Mouse (Mus musculus): ENCODE data around the gene Cd9. TPM values are rescaled to one million over a fixed set of nuclear protein-coding genes. Genes with fewer than 3 reads are reported as not detected.

Cd9 gene
- polyA plus RNA-seq, 1 experiment from 2014 or later: 243 TPM

DNA sequence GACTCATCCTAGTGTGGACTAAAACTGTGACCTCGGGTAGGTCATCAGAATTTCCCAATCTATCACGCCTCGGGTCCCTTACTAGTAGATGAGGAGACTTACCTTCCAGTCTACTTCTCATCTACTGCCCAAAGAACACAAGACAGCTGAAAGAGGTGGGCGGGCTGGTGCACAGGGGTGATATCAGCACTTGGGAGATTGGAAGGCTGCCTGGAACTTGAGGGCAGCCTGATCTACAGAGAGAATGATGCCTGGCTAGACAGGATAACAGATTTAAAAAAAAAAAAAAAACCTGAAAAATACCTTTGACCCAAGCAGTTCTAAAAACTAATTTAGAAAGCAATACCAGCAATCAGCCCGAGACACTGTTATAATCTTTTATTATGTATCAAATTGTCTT lies 34.7 kb downstream of the Cd9 start:
- Histone ChIP-seq H3K9ac (replicated peaks) (no peak overlapping the region), H3K27ac (ENCODE audit: low read depth) (no peak overlapping the region), H3K27me3 (ENCODE audit: insufficient read depth, low read length) (no peaks in the 10 kb centered on the region), H3K4me3 (ENCODE audit: low read depth, low read length) (no peak overlapping the region), H3K4me1 (ENCODE audit: insufficient read depth) (peaks cover 6% of the 10 kb centered on the region; the same call in 1 of the 2 replicates), H3K36me3 (replicated peaks; ENCODE audit: insufficient read depth, low read length) (peaks cover 37% of the 10 kb centered on the region), H3K4me2 (ENCODE audit: low read depth, low read length) (no peak overlapping the region), H3K9me3 (ENCODE audit: low read length) (no peaks in the 10 kb centered on the region)
- TF ChIP-seq EP300 (IDR thresholded peaks at IDR 0.05; ENCODE audit: low read depth): peak; percentile 87
- TF ChIP-seq CTCF (IDR thresholded peaks at IDR 0.05; ENCODE audit: low read depth): no peak
- ATAC-seq: peak; percentile 48; the same call in 1 of the 2 replicates
- no peak for DNase-seq
- WGBS (ENCODE audit: insufficient replicate concordance): 62% methylated on average over 5 of the region's 5 CpGs

GRCm38 (mm10) chr6:125455806-125456520 lies 38.6 kb downstream of the Cd9 start:
- no peak for ATAC-seq
- no peak for DNase-seq
- WGBS (ENCODE audit: insufficient replicate concordance): 71% methylated on average over 12 of the region's 12 CpGs
- Histone ChIP-seq H3K36me3 (replicated peaks; ENCODE audit: insufficient read depth, low read length) (peaks cover 13% of the 10 kb centered on the region; the same call in 1 of the 2 replicates), H3K9me3 (ENCODE audit: low read length) (no peaks in the 10 kb centered on the region), H3K4me3 (ENCODE audit: low read depth, low read length) (no peak overlapping the region), H3K4me1 (ENCODE audit: insufficient read depth) (peaks cover 6% of the 10 kb centered on the region; the same call in 1 of the 2 replicates), H3K27ac (ENCODE audit: low read depth) (no peak overlapping the region), H3K4me2 (ENCODE audit: low read depth, low read length) (no peak overlapping the region), H3K9ac (replicated peaks) (no peak overlapping the region), H3K27me3 (ENCODE audit: insufficient read depth, low read length) (no peaks in the 10 kb centered on the region)
- TF ChIP-seq EP300 (IDR thresholded peaks at IDR 0.05; ENCODE audit: low read depth) (no peak), CTCF (IDR thresholded peaks at IDR 0.05; ENCODE audit: low read depth) (no peak)

- Histone ChIP-seq H3K9me3 (ENCODE audit: low read length) (no peaks in the 10 kb centered on the region), H3K27me3 (ENCODE audit: insufficient read depth, low read length) (no peaks in the 10 kb centered on the region), H3K4me1 (ENCODE audit: insufficient read depth) (peaks cover 4% of the 10 kb centered on the region; the same call in 1 of the 2 replicates), H3K9ac (replicated peaks) (no peak overlapping the region), H3K36me3 (replicated peaks; ENCODE audit: insufficient read depth, low read length) (peaks cover 5% of the 10 kb centered on the region; the same call in 1 of the 2 replicates), H3K4me2 (ENCODE audit: low read depth, low read length) (no peak overlapping the region), H3K4me3 (ENCODE audit: low read depth, low read length) (no peak overlapping the region), H3K27ac (ENCODE audit: low read depth) (no peak overlapping the region)
- DNase-seq: no peak
- TF ChIP-seq CTCF (IDR thresholded peaks at IDR 0.05; ENCODE audit: low read depth) (no peak), EP300 (IDR thresholded peaks at IDR 0.05; ENCODE audit: low read depth) (no peak)
- WGBS (ENCODE audit: insufficient replicate concordance): 72% methylated on average over 9 of the region's 9 CpGs
- ATAC-seq: no peak
Measured at GRCm38 (mm10) chr6:125454731-125455130, 39.9 kb downstream of the Cd9 start.

- no peaks in the 10 kb centered on the region for H3K9me3 ChIP-seq (ENCODE audit: low read length)
- H3K36me3 ChIP-seq (replicated peaks; ENCODE audit: insufficient read depth, low read length): 0 out of 2 replicates have a peak, but pooled peaks cover 5% of the 10 kb centered on the region
- H3K4me3 ChIP-seq (ENCODE audit: low read depth, low read length): no peak overlapping the region
- WGBS (ENCODE audit: insufficient replicate concordance): 76% methylated on average over 5 of the region's 5 CpGs
- H3K27me3 ChIP-seq (ENCODE audit: insufficient read depth, low read length): no peaks in the 10 kb centered on the region
- no peak for TF ChIP-seq EP300 (IDR thresholded peaks at IDR 0.05; ENCODE audit: low read depth)
- TF ChIP-seq CTCF (IDR thresholded peaks at IDR 0.05; ENCODE audit: low read depth): no peak
- no peak overlapping the region for H3K27ac ChIP-seq (ENCODE audit: low read depth)
- no peak overlapping the region for H3K9ac ChIP-seq (replicated peaks)
- no peaks in the 10 kb centered on the region for H3K4me1 ChIP-seq (ENCODE audit: insufficient read depth)
- no peak overlapping the region for H3K4me2 ChIP-seq (ENCODE audit: low read depth, low read length)
- no peak for DNase-seq
- no peak for ATAC-seq
Measured at GRCm38 (mm10) chr6:125454299-125454698, 40.3 kb downstream of the Cd9 start.

- Histone ChIP-seq H3K27me3 (ENCODE audit: insufficient read depth, low read length) (no peaks in the 10 kb centered on the region), H3K27ac (ENCODE audit: low read depth) (no peak overlapping the region), H3K9ac (replicated peaks) (no peak overlapping the region), H3K36me3 (replicated peaks; ENCODE audit: insufficient read depth, low read length) (no peaks in the 10 kb centered on the region), H3K4me1 (ENCODE audit: insufficient read depth) (no peaks in the 10 kb centered on the region), H3K9me3 (ENCODE audit: low read length) (no peaks in the 10 kb centered on the region), H3K4me3 (ENCODE audit: low read depth, low read length) (no peak overlapping the region), H3K4me2 (ENCODE audit: low read depth, low read length) (no peak overlapping the region)
- no peak for DNase-seq
- no peak for ATAC-seq
- WGBS (ENCODE audit: insufficient replicate concordance): 49% methylated on average over 2 of the region's 2 CpGs
- no peak for TF ChIP-seq CTCF (IDR thresholded peaks at IDR 0.05; ENCODE audit: low read depth)
Measured at GRCm38 (mm10) chr6:125447660-125448059, 46.9 kb downstream of the Cd9 start.

- no peak for DNase-seq
- no peak overlapping the region for H3K9ac ChIP-seq (replicated peaks)
Measured at GRCm38 (mm10) chr6:125447205-125447604, 47.4 kb downstream of the Cd9 start.

More at GRCm38 (mm10) chr6:125447205-125447604, 47.4 kb downstream of the Cd9 start:
- Histone ChIP-seq H3K9me3 (ENCODE audit: low read length) (no peaks in the 10 kb centered on the region), H3K4me3 (ENCODE audit: low read depth, low read length) (no peak overlapping the region), H3K4me1 (ENCODE audit: insufficient read depth) (no peaks in the 10 kb centered on the region), H3K27me3 (ENCODE audit: insufficient read depth, low read length) (no peaks in the 10 kb centered on the region), H3K4me2 (ENCODE audit: low read depth, low read length) (no peak overlapping the region), H3K36me3 (replicated peaks; ENCODE audit: insufficient read depth, low read length) (no peaks in the 10 kb centered on the region), H3K27ac (ENCODE audit: low read depth) (no peak overlapping the region)
- TF ChIP-seq CTCF (IDR thresholded peaks at IDR 0.05; ENCODE audit: low read depth): no peak
- no peak for TF ChIP-seq EP300 (IDR thresholded peaks at IDR 0.05; ENCODE audit: low read depth)
- WGBS (ENCODE audit: insufficient replicate concordance): 50% methylated on average over 4 of the region's 4 CpGs
- no peak for ATAC-seq

Measured in liver, postnatal 0 days (tissue).